8 mouse cellular contexts compared by ENCODE assay signal in genomic region chr13:90840530-90841212, GRCm38 (mm10).
A peak's percentile ranks its signal among the peaks of the same experiment; 100 is the strongest.
DNase-seq lines count a peak whose midpoint lies in the region; ATAC-seq and TF ChIP-seq lines count a peak whose summit lies in the region.

No protein-coding gene starts in this region.

- H3K4me3 ChIP-seq in thymus, adult 2 months (ENCODE audit: control insufficient read depth, insufficient read depth, low read length) = no peak overlapping the region
- no peak overlapping the region for H3K4me3 ChIP-seq in hindbrain, postnatal 0 days (ENCODE audit: low read length)
- no peak overlapping the region for H3K4me3 ChIP-seq in lung, adult 2 months (replicated peaks; ENCODE audit: extremely low read depth, low read depth, low read length)

- H3K27me3 ChIP-seq in thymus, adult 2 months (ENCODE audit: control insufficient read depth, insufficient read depth, low read length) = no peaks in the 10 kb centered on the region
- H3K27me3 ChIP-seq in hindbrain, postnatal 0 days (ENCODE audit: insufficient read depth, low read length) = no peaks in the 10 kb centered on the region

- no peaks in the 10 kb centered on the region for H3K9me3 ChIP-seq in hindbrain, postnatal 0 days (ENCODE audit: low read length)

- no peak for TF ChIP-seq CTCF in thymus, adult 2 months (IDR thresholded peaks at IDR 0.05; ENCODE audit: borderline replicate concordance, control insufficient read depth, extremely low read depth, insufficient read depth, low read length, poor library complexity)
- TF ChIP-seq CTCF in hindbrain, postnatal 0 days (IDR thresholded peaks at IDR 0.05; ENCODE audit: low read depth) = peak; percentile 94
- TF ChIP-seq CTCF in lung, adult 2 months (IDR thresholded peaks at IDR 0.05; ENCODE audit: insufficient read depth, low read length) = peak; percentile 43; the same call in 1 of the 2 replicates

- ATAC-seq in hindbrain, postnatal 0 days = peak; percentile 91

- no peak overlapping the region for H3K27ac ChIP-seq in thymus, adult 2 months (ENCODE audit: control insufficient read depth, insufficient read depth, low read length)
- no peak overlapping the region for H3K27ac ChIP-seq in hindbrain, postnatal 0 days

- no peak overlapping the region for H3K4me2 ChIP-seq in hindbrain, postnatal 0 days (ENCODE audit: low read depth, low read length)

- no peak for TF ChIP-seq POLR2A in thymus, adult 2 months (IDR thresholded peaks at IDR 0.05; ENCODE audit: control insufficient read depth, extremely low read depth, insufficient read depth, low read length, poor library complexity)
- TF ChIP-seq POLR2A in lung, adult 2 months (IDR thresholded peaks at IDR 0.05; ENCODE audit: borderline replicate concordance, extremely low read depth, low read depth, low read length) = no peak

- H3K36me3 ChIP-seq in thymus, adult 2 months (ENCODE audit: control insufficient read depth, insufficient read depth, low read length) = no peaks in the 10 kb centered on the region
- no peaks in the 10 kb centered on the region for H3K36me3 ChIP-seq in hindbrain, postnatal 0 days (ENCODE audit: insufficient read depth, low read length)

- DNase-seq in adrenal gland, adult 2 months = peak; percentile 21
- DNase-seq in adrenal gland, postnatal 25 days = no peak
- peak; percentile 5 for DNase-seq in thymus, adult 2 months
- no peak for DNase-seq in thymus, adult 18-20 months
- DNase-seq in fibroblast of lung, adult 2 months (ENCODE audit: low read depth) = peak; percentile 44
- DNase-seq in hindbrain, postnatal 0 days (ENCODE audit: low spot score) = peak; percentile 89
- no peak for DNase-seq in lung, adult 2 months
- DNase-seq in retina, postnatal 7 days (ENCODE audit: low read depth, low spot score) = peak; percentile 68

- H3K4me1 ChIP-seq in thymus, adult 2 months (replicated peaks; ENCODE audit: control insufficient read depth, insufficient read depth, low read length) = no peaks in the 10 kb centered on the region
- no peaks in the 10 kb centered on the region for H3K4me1 ChIP-seq in hindbrain, postnatal 0 days (ENCODE audit: insufficient read depth, low read length)
- H3K4me1 ChIP-seq in lung, adult 2 months (ENCODE audit: control insufficient read depth, insufficient read depth, low read length) = 0 out of 2 replicates have a peak, but pooled peaks cover 2% of the 10 kb centered on the region

- 57% methylated on average over 15 of the region's 15 CpGs for WGBS in thymus, adult 2 months
- 49% methylated on average over 15 of the region's 15 CpGs for WGBS in hindbrain, postnatal 0 days
- WGBS in lung, adult 2 months = 50% methylated on average over 15 of the region's 15 CpGs

- no peak overlapping the region for H3K9ac ChIP-seq in hindbrain, postnatal 0 days (replicated peaks; ENCODE audit: low read length)

Comparison
In these comparisons a context has a peak if more than half of its experiments do, and no peak if none do; other contexts are left out.
1. DNase-seq: peak in adrenal gland, adult 2 months (single experiment), thymus, adult 2 months (single experiment), fibroblast of lung, adult 2 months (single experiment), hindbrain, postnatal 0 days (single experiment) and retina, postnatal 7 days (single experiment); none in adrenal gland, postnatal 25 days (single experiment), thymus, adult 18-20 months (0 of 2) and lung, adult 2 months (single experiment).